Mouse (Mus musculus) liver, embryonic 14.5 days (tissue): ENCODE measurements around the gene Trim47.

Experiments
- CTCF ChIP-seq: IDR thresholded peaks from 2 replicates; pipeline ENCODE4 v1.5.1; 2016; ENCODE audit warnings: antibody characterized with exemption, low read depth, control low read depth
- EP300 ChIP-seq: IDR thresholded peaks from 2 replicates; pipeline ENCODE4 v1.6.1; 2016; ENCODE audit warnings: antibody characterized with exemption, low read depth

- TF ChIP-seq EP300, result no peak
- TF ChIP-seq CTCF, result no peak
These were observed 26.6 kb downstream of the Trim47 start for GRCm38 (mm10) chr11:116100385-116100784.
